Mouse (Mus musculus) mature B cell (primary cell): Measurements from ENCODE around the gene Gm6367.
"Not testable (repeated sequence)": the region's sequence is repeated elsewhere in the genome, so short reads cannot be mapped to it uniquely, and the experiment has no call there.

Source experiments
- in situ Hi-C: fragments of 300-500 bp; cut with MboI; formaldehyde crosslinking; loops from 2 replicates; pipeline ENCODE4 v1.14.3; 2019

Gm6367 gene

GRCm38 (mm10) chr5:94988326-94988725 lies at the start of gene Gm6367:
Gm6367 (plus strand) TSS chr5:94988626.
- in situ Hi-C loops: not testable (repeated sequence)
